Mouse (Mus musculus): Measurements from ENCODE around the gene Pou6f1. TPM values are rescaled to one million over a fixed set of nuclear protein-coding genes. Genes with fewer than 3 reads are reported as not detected.
"Not testable (repeated sequence)": the region's sequence is repeated elsewhere in the genome, so short reads cannot be mapped to it uniquely, and the experiment has no call there.

Pou6f1 gene
- polyA plus RNA-seq, 1 experiment from 2014 or later = 8.3 TPM

GRCm38 (mm10) chr15:100627287-100627686, 27.5 kb upstream of the Pou6f1 start:
- Histone ChIP-seq H3K27me3 (replicated peaks; ENCODE audit: control insufficient read depth, insufficient read depth, low read length) (no peaks in the 10 kb centered on the region), H3K36me3 (ENCODE audit: control insufficient read depth, insufficient read depth, low read length) (no peaks in the 10 kb centered on the region), H3K9me3 (ENCODE audit: control insufficient read depth, low read length) (no peaks in the 10 kb centered on the region), H3K27ac (replicated peaks; ENCODE audit: low read depth, low read length) (peak overlapping the region; percentile 56; the same call in 1 of the 2 replicates), H3K4me3 (ENCODE audit: low read depth, low read length) (no peak overlapping the region), H3K4me1 (ENCODE audit: control insufficient read depth, insufficient read depth, low read length) (no peaks in the 10 kb centered on the region), H3K9ac (ENCODE audit: low read depth, low read length) (no peak overlapping the region), H3K4me2 (ENCODE audit: low read depth, low read length) (peak overlapping the region; percentile 38; the same call in 1 of the 2 replicates)
- no peak for DNase-seq (ENCODE audit: low spot score)
- 13% methylated on average over 10 of the region's 10 CpGs for WGBS
- no peak for ATAC-seq (ENCODE audit: low read depth)

- no peaks in the 10 kb centered on the region for H3K4me1 ChIP-seq (ENCODE audit: control insufficient read depth, insufficient read depth, low read length)
- WGBS = 91% methylated on average over 3 of the region's 3 CpGs
- H3K27ac ChIP-seq (replicated peaks; ENCODE audit: low read depth, low read length) = no peak overlapping the region
- no peaks in the 10 kb centered on the region for H3K27me3 ChIP-seq (replicated peaks; ENCODE audit: control insufficient read depth, insufficient read depth, low read length)
- DNase-seq (ENCODE audit: low spot score) = no peak
- H3K4me3 ChIP-seq (ENCODE audit: low read depth, low read length) = no peak overlapping the region
- no peak overlapping the region for H3K9ac ChIP-seq (ENCODE audit: low read depth, low read length)
- no peaks in the 10 kb centered on the region for H3K9me3 ChIP-seq (ENCODE audit: control insufficient read depth, low read length)
- ATAC-seq (ENCODE audit: low read depth) = no peak
- peaks cover 15% of the 10 kb centered on the region for H3K36me3 ChIP-seq (ENCODE audit: control insufficient read depth, insufficient read depth, low read length)
- H3K4me2 ChIP-seq (ENCODE audit: low read depth, low read length) = no peak overlapping the region
These were observed 24.7 kb upstream of the Pou6f1 start for GRCm38 (mm10) chr15:100624435-100624834.

GRCm38 (mm10) chr15:100623754-100624153, 24.0 kb upstream of the Pou6f1 start:
- H3K36me3 ChIP-seq (ENCODE audit: control insufficient read depth, insufficient read depth, low read length) = peaks cover 21% of the 10 kb centered on the region
- H3K9ac ChIP-seq (ENCODE audit: low read depth, low read length) = no peak overlapping the region
- no peaks in the 10 kb centered on the region for H3K9me3 ChIP-seq (ENCODE audit: control insufficient read depth, low read length)
- no peaks in the 10 kb centered on the region for H3K27me3 ChIP-seq (replicated peaks; ENCODE audit: control insufficient read depth, insufficient read depth, low read length)
- no peaks in the 10 kb centered on the region for H3K4me1 ChIP-seq (ENCODE audit: control insufficient read depth, insufficient read depth, low read length)
- DNase-seq (ENCODE audit: low spot score) = no peak
- no peak for ATAC-seq (ENCODE audit: low read depth)
- no peak overlapping the region for H3K4me2 ChIP-seq (ENCODE audit: low read depth, low read length)
- H3K4me3 ChIP-seq (ENCODE audit: low read depth, low read length) = no peak overlapping the region
- no peak overlapping the region for H3K27ac ChIP-seq (replicated peaks; ENCODE audit: low read depth, low read length)
- 75% methylated on average over 9 of the region's 9 CpGs for WGBS

- Histone ChIP-seq H3K4me1 (ENCODE audit: control insufficient read depth, insufficient read depth, low read length) (no peaks in the 10 kb centered on the region), H3K9ac (ENCODE audit: low read depth, low read length) (no peak overlapping the region), H3K9me3 (ENCODE audit: control insufficient read depth, low read length) (no peaks in the 10 kb centered on the region), H3K27ac (replicated peaks; ENCODE audit: low read depth, low read length) (no peak overlapping the region), H3K36me3 (ENCODE audit: control insufficient read depth, insufficient read depth, low read length) (peaks cover 34% of the 10 kb centered on the region), H3K4me2 (ENCODE audit: low read depth, low read length) (no peak overlapping the region), H3K27me3 (replicated peaks; ENCODE audit: control insufficient read depth, insufficient read depth, low read length) (no peaks in the 10 kb centered on the region), H3K4me3 (ENCODE audit: low read depth, low read length) (no peak overlapping the region)
- ATAC-seq (ENCODE audit: low read depth) (no peak), DNase-seq (ENCODE audit: low spot score) (no peak)
- WGBS = 77% methylated on average over 7 of the region's 7 CpGs
These were observed 22.4 kb upstream of the Pou6f1 start for GRCm38 (mm10) chr15:100622164-100622563.

- not testable (repeated sequence) for H3K27me3 ChIP-seq (replicated peaks; ENCODE audit: control insufficient read depth, insufficient read depth, low read length); H3K27ac ChIP-seq (replicated peaks; ENCODE audit: low read depth, low read length); H3K9me3 ChIP-seq (ENCODE audit: control insufficient read depth, low read length); ATAC-seq (ENCODE audit: low read depth); DNase-seq (ENCODE audit: low spot score); H3K9ac ChIP-seq (ENCODE audit: low read depth, low read length); H3K4me3 ChIP-seq (ENCODE audit: low read depth, low read length); H3K4me2 ChIP-seq (ENCODE audit: low read depth, low read length); H3K4me1 ChIP-seq (ENCODE audit: control insufficient read depth, insufficient read depth, low read length)
- peaks cover 34% of the 10 kb centered on the region for H3K36me3 ChIP-seq (ENCODE audit: control insufficient read depth, insufficient read depth, low read length)
- 76% methylated on average over 9 of the region's 9 CpGs for WGBS
These were observed 21.9 kb upstream of the Pou6f1 start for GRCm38 (mm10) chr15:100621671-100622070.

DNA sequence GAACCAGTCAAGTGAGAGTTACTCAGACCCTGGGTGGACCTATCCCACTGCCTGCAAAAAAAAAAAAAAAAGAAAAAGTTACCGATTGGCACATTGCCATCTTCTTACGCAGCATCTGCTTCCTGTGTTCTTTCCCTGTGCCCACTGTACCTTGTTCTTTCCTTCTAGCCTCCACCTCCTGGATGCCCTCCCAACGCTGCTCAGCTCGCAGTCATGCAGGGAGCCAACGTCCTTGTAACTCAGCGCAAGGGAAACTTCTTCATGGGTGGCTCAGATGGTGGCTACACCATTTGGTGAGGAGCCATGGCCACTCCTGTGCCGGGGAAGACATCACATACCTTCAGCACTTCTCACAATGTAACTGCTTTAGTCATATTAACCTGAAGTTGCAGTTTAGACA, 19.4 kb upstream of the Pou6f1 start:
- DNase-seq (ENCODE audit: low spot score) (no peak), ATAC-seq (ENCODE audit: low read depth) (no peak)
- Histone ChIP-seq H3K27me3 (replicated peaks; ENCODE audit: control insufficient read depth, insufficient read depth, low read length) (no peaks in the 10 kb centered on the region), H3K36me3 (ENCODE audit: control insufficient read depth, insufficient read depth, low read length) (peaks cover 34% of the 10 kb centered on the region), H3K4me2 (ENCODE audit: low read depth, low read length) (no peak overlapping the region), H3K4me1 (ENCODE audit: control insufficient read depth, insufficient read depth, low read length) (no peaks in the 10 kb centered on the region), H3K9ac (ENCODE audit: low read depth, low read length) (no peak overlapping the region), H3K9me3 (ENCODE audit: control insufficient read depth, low read length) (no peaks in the 10 kb centered on the region), H3K27ac (replicated peaks; ENCODE audit: low read depth, low read length) (no peak overlapping the region), H3K4me3 (ENCODE audit: low read depth, low read length) (no peak overlapping the region)
- 88% methylated on average over 7 of the region's 7 CpGs for WGBS

DNA sequence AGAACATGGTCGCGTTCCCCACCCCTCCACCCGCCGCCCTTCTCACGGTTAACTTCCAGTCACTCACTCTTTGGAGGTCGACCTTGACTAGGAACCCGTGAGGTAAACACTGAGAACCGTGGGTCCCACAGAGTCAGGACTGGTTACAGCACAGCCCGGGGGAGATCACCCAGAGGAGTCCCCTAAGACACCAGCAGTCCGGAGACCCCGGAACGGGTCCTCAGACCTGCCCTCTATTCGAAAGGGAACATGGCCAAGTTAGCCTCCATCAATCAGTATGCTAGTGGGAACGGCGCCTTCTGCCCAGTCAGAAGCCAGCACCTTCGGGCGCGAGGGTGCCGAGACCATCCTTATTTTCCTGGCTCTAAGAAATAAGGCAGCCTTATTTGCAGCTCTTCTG, 16.4 kb upstream of the Pou6f1 start:
- H3K27ac ChIP-seq (replicated peaks; ENCODE audit: low read depth, low read length) = peak overlapping the region; percentile 99

GRCm38 (mm10) chr15:100615825-100616220, 16.0 kb upstream of the Pou6f1 start:
- H3K36me3 ChIP-seq (ENCODE audit: control insufficient read depth, insufficient read depth, low read length) = peaks cover 32% of the 10 kb centered on the region
- H3K27ac ChIP-seq (replicated peaks; ENCODE audit: low read depth, low read length) = peak overlapping the region; percentile 99
- WGBS = 0% methylated on average over 19 of the region's 43 CpGs
- peak overlapping the region; percentile 98 for H3K4me3 ChIP-seq (ENCODE audit: low read depth, low read length)
- H3K27me3 ChIP-seq (replicated peaks; ENCODE audit: control insufficient read depth, insufficient read depth, low read length) = no peaks in the 10 kb centered on the region
- H3K9ac ChIP-seq (ENCODE audit: low read depth, low read length) = peak overlapping the region; percentile 95
- no peaks in the 10 kb centered on the region; the same call in 1 of the 2 replicates for H3K4me1 ChIP-seq (ENCODE audit: control insufficient read depth, insufficient read depth, low read length)
- peak; percentile 90 for ATAC-seq (ENCODE audit: low read depth)
- peak; percentile 95 for DNase-seq (ENCODE audit: low spot score)
- H3K9me3 ChIP-seq (ENCODE audit: control insufficient read depth, low read length) = no peaks in the 10 kb centered on the region
- H3K4me2 ChIP-seq (ENCODE audit: low read depth, low read length) = peak overlapping the region; percentile 78

More for the DNA sequence above, 16.4 kb upstream of the Pou6f1 start:
- Histone ChIP-seq H3K4me2 (ENCODE audit: low read depth, low read length) (peak overlapping the region; percentile 78), H3K9ac (ENCODE audit: low read depth, low read length) (peak overlapping the region; percentile 95), H3K4me3 (ENCODE audit: low read depth, low read length) (peak overlapping the region; percentile 98), H3K4me1 (ENCODE audit: control insufficient read depth, insufficient read depth, low read length) (no peaks in the 10 kb centered on the region; the same call in 1 of the 2 replicates), H3K9me3 (ENCODE audit: control insufficient read depth, low read length) (no peaks in the 10 kb centered on the region), H3K27me3 (replicated peaks; ENCODE audit: control insufficient read depth, insufficient read depth, low read length) (no peaks in the 10 kb centered on the region), H3K36me3 (ENCODE audit: control insufficient read depth, insufficient read depth, low read length) (peaks cover 34% of the 10 kb centered on the region)
- ATAC-seq (ENCODE audit: low read depth) (0 out of 2 replicates have a peak, but pooled peaks have one; percentile 1), DNase-seq (ENCODE audit: low spot score) (no peak)
- WGBS = 3% methylated on average over 8 of the region's 19 CpGs

Data from embryonic facial prominence, embryonic 14.5 days (tissue).